Mouse (Mus musculus) monocyte, adult 5-6 weeks (primary cell): Measurements from ENCODE around the gene Gpi1. TPM values are rescaled to one million over a fixed set of nuclear protein-coding genes. Genes with fewer than 3 reads are reported as not detected.

Source experiments
- ATAC-seq: fragments of 153-309, 156-312 bp; replicated peaks from 2 replicates; pipeline ENCODE4 v1.8.0; 2017; ENCODE audit warnings: mild to moderate bottlenecking; ENCODE audit not compliant: low TSS enrichment, insufficient number of reproducible peaks, severe bottlenecking, poor library complexity, low FRiP score
- total RNA-seq: library from RNA; stranded (forward); fragments of 200-1000, 200-491, 200-594 nt; gene quantifications from 3 replicates; pipeline ENCODE4 v1.2.3, GENCODE M21; 2017

Gpi1 gene
- 219 to 290 TPM (median 277 TPM) in 3 replicates for total RNA-seq

GRCm38 (mm10) chr7:34230116-34230515 is at the start of gene Gpi1:
Gpi1 (minus strand) TSS chr7:34230336.
- ATAC-seq = peak; percentile 62

- ATAC-seq = no peak
Observed at GRCm38 (mm10) chr7:34277656-34278055, 47.5 kb upstream of the Gpi1 start.

- ATAC-seq = no peak
Observed at GRCm38 (mm10) chr7:34276066-34276465, 45.9 kb upstream of the Gpi1 start.

- peak; percentile 40; the same call in 1 of the 2 replicates for ATAC-seq
Observed at GRCm38 (mm10) chr7:34272465-34272864, 42.3 kb upstream of the Gpi1 start.

- ATAC-seq = no peak
Observed at GRCm38 (mm10) chr7:34268463-34268862, 38.3 kb upstream of the Gpi1 start.

- ATAC-seq = no peak
Observed at GRCm38 (mm10) chr7:34266421-34266820, 36.3 kb upstream of the Gpi1 start.

GRCm38 (mm10) chr7:34265876-34266346 is 35.8 kb upstream of the Gpi1 start:
- ATAC-seq = peak; percentile 66; the same call in 1 of the 2 replicates

- ATAC-seq = no peak
Observed at GRCm38 (mm10) chr7:34263437-34263836, 33.3 kb upstream of the Gpi1 start.

GRCm38 (mm10) chr7:34258407-34258806 is 28.3 kb upstream of the Gpi1 start:
- ATAC-seq = no peak

GRCm38 (mm10) chr7:34257279-34257678 is 27.1 kb upstream of the Gpi1 start:
- ATAC-seq = no peak

GRCm38 (mm10) chr7:34255916-34256315 is 25.8 kb upstream of the Gpi1 start:
- no peak for ATAC-seq

- ATAC-seq = no peak
Observed at GRCm38 (mm10) chr7:34255137-34255536, 25.0 kb upstream of the Gpi1 start.

- no peak for ATAC-seq
Observed at GRCm38 (mm10) chr7:34252030-34252429, 21.9 kb upstream of the Gpi1 start.

GRCm38 (mm10) chr7:34250738-34251137 is 20.6 kb upstream of the Gpi1 start, which contains the start of gene Gm6096:
Gm6096 (plus strand) TSS chr7:34251038.
- ATAC-seq = no peak

- no peak for ATAC-seq
Observed at GRCm38 (mm10) chr7:34246870-34247499, 16.8 kb upstream of the Gpi1 start.

- ATAC-seq = no peak
Observed at GRCm38 (mm10) chr7:34242176-34242575, 12.0 kb upstream of the Gpi1 start.

GRCm38 (mm10) chr7:34238086-34238485 is 8.0 kb upstream of the Gpi1 start:
- ATAC-seq = no peak

GRCm38 (mm10) chr7:34235602-34236001 is 5.5 kb upstream of the Gpi1 start:
- ATAC-seq = no peak

- ATAC-seq = no peak
Observed at GRCm38 (mm10) chr7:34234610-34235561, 4.8 kb upstream of the Gpi1 start.
